Comparison of ENCODE assay signal across 19 mouse cellular contexts in genomic region chr3:70160043-70160442, GRCm38 (mm10).
DNase-seq lines count a peak whose midpoint lies in the region; ATAC-seq lines count a peak whose summit lies in the region.
"Had no signal": no experiment of that assay in that cellular context is flagged by ENCODE, and none has a peak within 500 bp of the region (broad histone marks: within the 10 kb centered on the region; RNA-seq: fewer than 3 reads in every experiment).

No protein-coding gene starts in this region.

- H3K9ac ChIP-seq in hindbrain, embryonic 12.5 days = no peak overlapping the region
- H3K9ac ChIP-seq in hindbrain, embryonic 11.5 days (ENCODE audit: low read depth, low read length) = no peak overlapping the region
- H3K9ac ChIP-seq in neural tube, embryonic 13.5 days = no peak overlapping the region
- H3K9ac ChIP-seq in midbrain, embryonic 13.5 days (replicated peaks) = no peak overlapping the region
- H3K9ac ChIP-seq: embryonic facial prominence, embryonic 12.5 days; heart, embryonic 13.5 days; hindbrain, embryonic 14.5 days had no signal

- WGBS in hindbrain, embryonic 12.5 days = 52% methylated on average over 9 of the region's 9 CpGs
- WGBS in hindbrain, embryonic 11.5 days = 63% methylated on average over 9 of the region's 9 CpGs
- 55% methylated on average over 9 of the region's 9 CpGs for WGBS in neural tube, embryonic 13.5 days
- WGBS in midbrain, embryonic 13.5 days = 42% methylated on average over 9 of the region's 9 CpGs

- peaks cover 5% of the 10 kb centered on the region; the same call in 1 of the 2 replicates for H3K4me1 ChIP-seq in hindbrain, embryonic 12.5 days
- no peaks in the 10 kb centered on the region for H3K4me1 ChIP-seq in hindbrain, embryonic 11.5 days (replicated peaks; ENCODE audit: control insufficient read depth, insufficient read depth, low read length)
- no peaks in the 10 kb centered on the region for H3K4me1 ChIP-seq in neural tube, embryonic 13.5 days (replicated peaks)
- H3K4me1 ChIP-seq in midbrain, embryonic 13.5 days (replicated peaks) = peaks cover 2% of the 10 kb centered on the region; the same call in 1 of the 2 replicates
- H3K4me1 ChIP-seq: embryonic facial prominence, embryonic 12.5 days; heart, embryonic 13.5 days had no signal

- DNase-seq in hindbrain, embryonic 11.5 days (ENCODE audit: low spot score) = no peak
- DNase-seq in neural tube, embryonic 10.5 days (ENCODE audit: extremely low spot score, low spot score) = no peak
- no peak for DNase-seq in urinary bladder, postnatal 10 days (ENCODE audit: low spot score)
- no peak for DNase-seq in layer of hippocampus, adult 18-20 months (ENCODE audit: low spot score in 2 of 2)
- DNase-seq: adrenal gland, adult 8-10 months; adrenal gland, postnatal 36 days; cerebellum, adult 11-12 months; cerebellum, adult 9-10 months; cerebellum, postnatal 25 days; gastrocnemius, postnatal 36 days; heart, postnatal 36 days had no signal

- peak; percentile 72; the same call in 1 of the 2 replicates for ATAC-seq in hindbrain, embryonic 12.5 days (ENCODE audit: low FRiP score)
- ATAC-seq in hindbrain, embryonic 11.5 days (ENCODE audit: low FRiP score) = no peak
- ATAC-seq in neural tube, embryonic 13.5 days (ENCODE audit: low read depth) = peak; percentile 67; the same call in 1 of the 2 replicates
- peak; percentile 69; the same call in 1 of the 2 replicates for ATAC-seq in midbrain, embryonic 13.5 days
- ATAC-seq: inflammation-experienced regulatory T-cells, adult 6 months; intestine, postnatal 0 days had no signal

- no peaks in the 10 kb centered on the region for H3K27me3 ChIP-seq in hindbrain, embryonic 12.5 days
- H3K27me3 ChIP-seq in hindbrain, embryonic 11.5 days (ENCODE audit: control insufficient read depth, insufficient read depth, low read length) = no peaks in the 10 kb centered on the region
- no peaks in the 10 kb centered on the region for H3K27me3 ChIP-seq in neural tube, embryonic 13.5 days
- H3K27me3 ChIP-seq in midbrain, embryonic 13.5 days = no peaks in the 10 kb centered on the region
- H3K27me3 ChIP-seq: embryonic facial prominence, embryonic 12.5 days; heart, embryonic 13.5 days had no signal

- no peaks in the 10 kb centered on the region for H3K9me3 ChIP-seq in hindbrain, embryonic 12.5 days (replicated peaks)
- H3K9me3 ChIP-seq in hindbrain, embryonic 11.5 days (ENCODE audit: control insufficient read depth, low read length) = no peaks in the 10 kb centered on the region
- H3K9me3 ChIP-seq in neural tube, embryonic 13.5 days = no peaks in the 10 kb centered on the region
- H3K9me3 ChIP-seq in midbrain, embryonic 13.5 days = no peaks in the 10 kb centered on the region
- H3K9me3 ChIP-seq: embryonic facial prominence, embryonic 12.5 days; heart, embryonic 13.5 days had no signal

- no peaks in the 10 kb centered on the region for H3K36me3 ChIP-seq in hindbrain, embryonic 12.5 days
- H3K36me3 ChIP-seq in hindbrain, embryonic 11.5 days (ENCODE audit: control insufficient read depth, insufficient read depth, low read length) = no peaks in the 10 kb centered on the region
- H3K36me3 ChIP-seq in neural tube, embryonic 13.5 days = no peaks in the 10 kb centered on the region
- H3K36me3 ChIP-seq in midbrain, embryonic 13.5 days = no peaks in the 10 kb centered on the region
- H3K36me3 ChIP-seq: embryonic facial prominence, embryonic 12.5 days; heart, embryonic 13.5 days had no signal

- no peak overlapping the region for H3K27ac ChIP-seq in hindbrain, embryonic 12.5 days
- H3K27ac ChIP-seq in hindbrain, embryonic 11.5 days (ENCODE audit: low read depth, low read length) = no peak overlapping the region
- H3K27ac ChIP-seq in neural tube, embryonic 13.5 days (replicated peaks) = no peak overlapping the region
- no peak overlapping the region for H3K27ac ChIP-seq in midbrain, embryonic 13.5 days
- H3K27ac ChIP-seq: embryonic facial prominence, embryonic 12.5 days; heart, embryonic 13.5 days; hindbrain, embryonic 14.5 days had no signal

- H3K4me3 ChIP-seq in hindbrain, embryonic 12.5 days = no peak overlapping the region
- no peak overlapping the region for H3K4me3 ChIP-seq in hindbrain, embryonic 11.5 days (ENCODE audit: low read depth, low read length)
- H3K4me3 ChIP-seq in neural tube, embryonic 13.5 days = no peak overlapping the region
- H3K4me3 ChIP-seq in midbrain, embryonic 13.5 days (replicated peaks) = no peak overlapping the region
- H3K4me3 ChIP-seq: embryonic facial prominence, embryonic 12.5 days; heart, embryonic 13.5 days had no signal

- no peak overlapping the region for H3K4me2 ChIP-seq in hindbrain, embryonic 12.5 days (replicated peaks)
- no peak overlapping the region for H3K4me2 ChIP-seq in hindbrain, embryonic 11.5 days (replicated peaks; ENCODE audit: low read depth, low read length)
- no peak overlapping the region for H3K4me2 ChIP-seq in neural tube, embryonic 13.5 days
- H3K4me2 ChIP-seq in midbrain, embryonic 13.5 days (replicated peaks) = no peak overlapping the region
- H3K4me2 ChIP-seq: embryonic facial prominence, embryonic 12.5 days; heart, embryonic 13.5 days; hindbrain, embryonic 14.5 days had no signal
